Mouse (Mus musculus): ENCODE measurements around the gene Tom1l2.

Tom1l2 gene

GRCm38 (mm10) chr11:60352559-60353411 lies at the start of gene Tom1l2, which contains the start of gene Drc3:
TSS of gene Tom1l2 (minus strand) at chr11:60352905.
TSS of gene Drc3 (plus strand) at chr11:60353329.
- peak; percentile 90 to 99 for DNase-seq (ENCODE audit: low spot score in 2 of 2)

- DNase-seq (ENCODE audit: low spot score in 2 of 2): no peak
These were observed 44.5 kb upstream of the Tom1l2 start for GRCm38 (mm10) chr11:60397172-60397571.

DNA sequence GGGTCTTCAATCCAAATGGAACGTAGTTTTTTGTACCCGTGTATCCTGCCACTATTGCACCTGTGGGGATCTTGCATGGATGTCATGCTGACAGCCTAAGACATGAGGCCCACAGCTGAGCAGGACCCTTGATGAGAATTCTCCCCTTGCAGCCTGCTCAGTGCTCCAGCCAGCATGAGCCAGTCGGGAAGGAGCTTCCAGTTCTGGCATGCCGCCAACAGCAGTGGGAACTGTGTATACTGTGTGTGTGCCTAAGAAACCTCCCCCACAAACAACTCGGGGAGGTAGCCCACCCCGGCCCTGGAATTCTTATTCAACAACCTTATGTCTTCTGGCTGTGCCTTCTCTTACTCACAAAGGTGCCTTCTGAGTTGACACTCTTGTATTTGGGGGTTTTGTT lies 43.8 kb upstream of the Tom1l2 start:
- DNase-seq (ENCODE audit: low spot score in 2 of 2): no peak

- DNase-seq (ENCODE audit: low spot score in 2 of 2): no peak
These were observed 38.6 kb upstream of the Tom1l2 start for GRCm38 (mm10) chr11:60391346-60391745.

- no peak for DNase-seq (ENCODE audit: low spot score in 2 of 2)
These were observed 35.2 kb upstream of the Tom1l2 start for GRCm38 (mm10) chr11:60387944-60388343.

- DNase-seq (ENCODE audit: low spot score in 2 of 2): no peak
These were observed 33.2 kb upstream of the Tom1l2 start for GRCm38 (mm10) chr11:60385946-60386345.

GRCm38 (mm10) chr11:60384762-60385421 lies 32.2 kb upstream of the Tom1l2 start:
- DNase-seq (ENCODE audit: low spot score in 2 of 2): no peak

GRCm38 (mm10) chr11:60383518-60383917 lies 30.8 kb upstream of the Tom1l2 start:
- DNase-seq (ENCODE audit: low spot score in 2 of 2): no peak

DNA sequence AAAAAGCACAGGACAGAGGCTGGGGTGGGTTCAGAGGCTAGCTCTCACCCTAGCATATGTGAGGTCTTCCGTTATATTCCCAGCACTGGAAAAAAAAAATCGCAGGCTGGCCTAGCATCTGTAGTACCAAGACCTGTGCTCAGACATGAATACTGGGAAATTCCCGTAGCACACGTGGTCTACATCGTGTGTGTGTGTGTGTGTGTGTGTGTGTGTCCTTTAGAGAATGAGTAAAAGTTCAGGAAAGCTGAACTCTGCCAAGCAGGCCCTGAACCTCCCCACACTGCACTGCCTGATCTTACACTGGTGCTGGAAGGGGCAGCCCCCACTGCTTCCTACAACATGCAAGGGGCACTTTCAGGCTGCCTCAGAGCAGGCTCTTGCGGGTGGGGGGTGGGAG lies 21.8 kb upstream of the Tom1l2 start:
- no peak for DNase-seq (ENCODE audit: low spot score in 2 of 2)

DNA sequence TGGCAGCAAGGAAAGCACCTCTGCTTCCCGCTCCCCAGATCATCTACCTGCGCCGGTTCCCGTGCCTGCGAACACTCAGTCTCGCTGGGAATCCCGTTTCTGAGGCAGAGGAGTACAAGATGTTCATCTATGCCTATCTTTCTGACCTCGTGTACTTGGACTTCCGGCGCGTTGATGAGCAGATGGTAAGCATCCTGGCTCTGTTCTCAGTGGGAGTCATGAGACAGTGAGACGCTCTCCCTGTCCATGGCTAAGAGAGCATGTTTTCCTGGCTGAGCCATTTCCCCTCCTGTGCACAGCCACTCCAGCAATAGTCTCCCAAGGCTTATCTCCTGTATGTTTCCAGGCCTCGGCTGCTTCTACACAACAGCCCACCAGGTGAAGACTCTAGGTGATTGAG lies 17.7 kb upstream of the Tom1l2 start:
- DNase-seq (ENCODE audit: low spot score in 2 of 2): no peak

GRCm38 (mm10) chr11:60369448-60369847 lies 16.7 kb upstream of the Tom1l2 start:
- no peak for DNase-seq (ENCODE audit: low spot score in 2 of 2)

GRCm38 (mm10) chr11:60368909-60369308 lies 16.2 kb upstream of the Tom1l2 start:
- DNase-seq (ENCODE audit: low spot score in 2 of 2): no peak

- no peak for DNase-seq (ENCODE audit: low spot score in 2 of 2)
These were observed 14.6 kb upstream of the Tom1l2 start for GRCm38 (mm10) chr11:60367256-60367655.

- DNase-seq (ENCODE audit: low spot score in 2 of 2): no peak
These were observed 13.7 kb upstream of the Tom1l2 start for GRCm38 (mm10) chr11:60366239-60367019.

GRCm38 (mm10) chr11:60360631-60361201 lies 8.0 kb upstream of the Tom1l2 start:
- DNase-seq (ENCODE audit: low spot score in 2 of 2): no peak

- DNase-seq (ENCODE audit: low spot score in 2 of 2): no peak
These were observed 7.2 kb upstream of the Tom1l2 start for GRCm38 (mm10) chr11:60359936-60360335.

GRCm38 (mm10) chr11:60359138-60359537 lies 6.4 kb upstream of the Tom1l2 start:
- no peak for DNase-seq (ENCODE audit: low spot score in 2 of 2)

- no peak for DNase-seq (ENCODE audit: low spot score in 2 of 2)
These were observed 5.8 kb upstream of the Tom1l2 start for GRCm38 (mm10) chr11:60358548-60358947.

GRCm38 (mm10) chr11:60357116-60357515 lies 4.4 kb upstream of the Tom1l2 start:
- no peak for DNase-seq (ENCODE audit: low spot score in 2 of 2)

DNA sequence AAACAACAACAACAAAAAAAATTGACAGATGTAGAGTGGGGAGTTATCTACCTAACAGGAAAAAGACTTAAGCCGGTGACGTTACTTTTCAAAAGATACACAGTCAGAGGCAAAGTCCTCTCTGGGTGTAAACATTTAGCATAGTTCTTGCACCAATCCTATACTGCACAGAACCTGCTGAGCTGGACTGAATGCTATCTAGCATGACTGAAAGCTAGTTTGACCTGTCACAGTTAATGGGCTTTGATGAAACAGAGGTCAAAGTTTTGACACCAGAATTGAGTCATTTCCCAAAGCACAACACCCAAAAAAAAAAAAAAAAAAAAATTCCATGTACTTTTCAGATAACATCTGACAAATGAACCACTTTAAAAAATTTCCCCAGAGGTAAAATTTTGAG lies 3.2 kb upstream of the Tom1l2 start:
- DNase-seq (ENCODE audit: low spot score in 2 of 2): no peak

DNA sequence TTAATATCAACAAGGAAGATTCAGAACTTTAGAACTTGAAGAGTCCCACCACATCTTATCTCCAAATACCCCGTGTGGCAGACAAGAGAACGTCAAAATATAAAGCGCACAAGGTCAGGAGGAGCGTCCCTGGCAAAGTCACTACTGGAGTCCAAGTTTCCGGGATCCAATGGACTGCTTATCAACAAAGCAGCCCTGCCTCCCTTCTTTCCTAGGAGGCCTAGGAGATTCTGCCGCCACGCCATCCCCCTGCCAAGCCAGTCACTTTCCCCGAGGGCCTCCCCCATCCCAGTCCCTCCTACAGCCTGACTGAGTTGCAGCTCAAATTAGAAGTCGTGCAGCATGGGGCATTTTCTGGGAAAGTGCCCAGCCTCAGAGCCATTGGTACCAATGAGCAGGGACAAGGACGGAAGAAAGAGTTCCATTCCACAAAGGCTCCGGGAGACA lies 757 bp downstream of the Tom1l2 start:
- peak in 1 of 2 experiments; percentile 20 for DNase-seq (ENCODE audit: low spot score in 2 of 2)

DNA sequence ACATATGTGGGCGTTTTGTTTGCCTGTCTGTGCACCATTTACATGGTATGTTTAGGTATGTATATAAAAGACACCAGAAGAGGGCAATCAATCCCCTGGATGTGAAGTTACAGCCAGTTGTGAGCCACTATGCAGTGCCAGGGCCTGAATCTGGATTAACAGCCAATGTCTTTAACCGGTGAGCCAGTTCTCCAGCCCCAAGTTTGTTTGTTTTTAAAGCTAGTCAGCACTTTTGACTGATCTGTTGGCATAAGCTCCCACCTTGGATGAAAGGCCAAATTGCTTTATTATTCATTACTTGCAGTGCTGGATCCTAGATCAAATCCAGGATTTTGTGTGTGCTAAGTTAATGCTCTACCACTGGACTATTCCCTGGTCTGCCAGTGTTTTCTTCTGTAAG lies 1.3 kb downstream of the Tom1l2 start:
- DNase-seq (ENCODE audit: low spot score in 2 of 2): no peak

All from urinary bladder, adult 18-20 months (tissue).